Mouse (Mus musculus): ENCODE results near the gene Hlx. TPM values are rescaled to one million over a fixed set of nuclear protein-coding genes. Genes with fewer than 3 reads are reported as not detected.
A peak's percentile ranks its signal among the peaks of the same experiment; 100 is the strongest.

Gene Hlx
- polyA plus RNA-seq, 1 experiment from 2014 or later: 30.0 TPM

- H3K4me3 ChIP-seq (ENCODE audit: low read length): peak overlapping the region; percentile 73
- whole genome bisulfite sequencing: 7% methylated on average over 6 of the region's 6 CpGs
- H3K9me3 ChIP-seq (ENCODE audit: control insufficient read depth, low read length): no peaks in the 10 kb centered on the region
- H3K36me3 ChIP-seq (ENCODE audit: control insufficient read depth, insufficient read depth, low read length): no peaks in the 10 kb centered on the region
- H3K9ac ChIP-seq (ENCODE audit: low read depth, low read length): peak overlapping the region; percentile 94
- no peak for ATAC-seq
- peak overlapping the region; percentile 60; the same call in 1 of the 2 replicates for H3K27ac ChIP-seq (ENCODE audit: low read length)
- peaks cover 22% of the 10 kb centered on the region for H3K4me1 ChIP-seq (ENCODE audit: control insufficient read depth, insufficient read depth, low read length)
- H3K27me3 ChIP-seq (replicated peaks; ENCODE audit: control insufficient read depth, insufficient read depth, low read length): peaks cover 27% of the 10 kb centered on the region
- H3K4me2 ChIP-seq (ENCODE audit: low read depth, low read length): peak overlapping the region; percentile 54
These were observed 3.8 kb downstream of the Hlx start for GRCm38 (mm10) chr1:184728561-184729115.

GRCm38 (mm10) chr1:184727401-184728265, 4.8 kb downstream of the Hlx start:
- H3K4me1 ChIP-seq (ENCODE audit: control insufficient read depth, insufficient read depth, low read length): peaks cover 22% of the 10 kb centered on the region
- H3K36me3 ChIP-seq (ENCODE audit: control insufficient read depth, insufficient read depth, low read length): no peaks in the 10 kb centered on the region
- 5% methylated on average over 49 of the region's 49 CpGs for WGBS
- peak overlapping the region; percentile 60 for H3K27ac ChIP-seq (ENCODE audit: low read length)
- no peaks in the 10 kb centered on the region for H3K9me3 ChIP-seq (ENCODE audit: control insufficient read depth, low read length)
- peak overlapping the region; percentile 54 for H3K4me2 ChIP-seq (ENCODE audit: low read depth, low read length)
- H3K4me3 ChIP-seq (ENCODE audit: low read length): peak overlapping the region; percentile 73
- H3K9ac ChIP-seq (ENCODE audit: low read depth, low read length): peak overlapping the region; percentile 94
- ATAC-seq: peak; percentile 38
- peaks cover 26% of the 10 kb centered on the region for H3K27me3 ChIP-seq (replicated peaks; ENCODE audit: control insufficient read depth, insufficient read depth, low read length)

DNA sequence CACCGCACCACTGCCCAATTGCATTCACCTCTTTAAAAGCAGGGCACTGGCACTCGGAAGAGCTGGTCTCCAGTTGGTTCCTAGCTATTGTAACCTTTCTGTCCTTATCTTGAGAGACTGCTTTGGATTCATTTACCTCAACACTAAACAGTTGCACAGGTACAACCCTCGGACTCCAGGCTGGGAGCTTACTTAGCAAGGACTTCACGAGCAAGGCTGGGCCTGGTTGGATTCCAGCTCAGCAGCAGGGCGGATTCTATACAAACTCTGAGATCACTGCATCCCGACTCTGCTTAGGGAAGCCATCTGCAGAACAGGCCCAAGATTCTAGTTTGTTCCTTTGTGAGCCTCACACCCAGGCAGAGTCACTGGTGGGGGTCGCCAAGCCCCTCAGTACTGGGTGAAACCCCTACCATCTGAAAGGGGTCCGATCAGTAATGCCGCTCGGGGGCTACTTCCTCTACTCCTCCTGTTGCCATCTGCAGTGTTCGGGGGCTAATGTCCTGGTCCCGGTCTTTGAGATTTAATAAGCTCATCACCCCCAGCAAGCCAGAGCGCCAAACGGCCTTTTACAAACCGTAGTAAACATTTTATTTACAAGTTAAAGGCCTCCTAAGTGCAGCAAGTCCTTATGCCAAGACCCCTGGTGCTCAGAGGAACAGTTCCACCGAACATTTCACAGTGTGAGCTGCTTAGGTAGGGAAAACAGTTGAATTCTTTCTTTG, 5.7 kb downstream of the Hlx start:
- Histone ChIP-seq H3K27ac (ENCODE audit: low read length) (peak overlapping the region; percentile 60), H3K4me1 (ENCODE audit: control insufficient read depth, insufficient read depth, low read length) (peaks cover 22% of the 10 kb centered on the region), H3K27me3 (replicated peaks; ENCODE audit: control insufficient read depth, insufficient read depth, low read length) (peaks cover 25% of the 10 kb centered on the region), H3K9ac (ENCODE audit: low read depth, low read length) (peak overlapping the region; percentile 94), H3K4me3 (ENCODE audit: low read length) (peak overlapping the region; percentile 73), H3K36me3 (ENCODE audit: control insufficient read depth, insufficient read depth, low read length) (no peaks in the 10 kb centered on the region), H3K4me2 (ENCODE audit: low read depth, low read length) (peak overlapping the region; percentile 54), H3K9me3 (ENCODE audit: control insufficient read depth, low read length) (no peaks in the 10 kb centered on the region)
- 14% methylated on average over 16 of the region's 16 CpGs for WGBS
- no peak for ATAC-seq

DNA sequence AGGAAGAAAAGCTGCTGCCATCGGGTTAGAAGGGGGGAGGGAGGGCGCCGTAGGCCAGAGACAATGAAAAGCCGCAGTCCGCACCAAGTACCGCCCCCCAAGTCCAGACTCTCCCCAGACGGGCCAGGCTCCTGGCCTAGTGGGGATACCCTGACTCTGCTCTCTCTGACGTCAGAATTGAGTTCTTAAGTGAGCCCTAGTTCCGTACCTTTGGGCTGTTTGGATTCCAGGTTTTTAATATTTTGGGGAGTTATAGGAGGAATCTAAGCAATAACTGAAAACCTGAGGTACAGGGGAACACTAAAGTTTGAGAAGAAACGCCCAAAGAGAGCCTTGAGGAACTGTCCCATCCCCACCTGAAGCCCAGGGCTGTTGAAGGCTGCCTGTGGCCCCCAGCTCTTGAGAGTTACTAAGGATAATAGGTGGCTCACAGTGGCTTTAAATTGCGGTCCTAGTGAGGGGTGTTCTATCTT, 7.1 kb downstream of the Hlx start:
- Histone ChIP-seq H3K27me3 (replicated peaks; ENCODE audit: control insufficient read depth, insufficient read depth, low read length) (peaks cover 28% of the 10 kb centered on the region), H3K4me2 (ENCODE audit: low read depth, low read length) (peak overlapping the region; percentile 26; the same call in 1 of the 2 replicates), H3K36me3 (ENCODE audit: control insufficient read depth, insufficient read depth, low read length) (no peaks in the 10 kb centered on the region), H3K9ac (ENCODE audit: low read depth, low read length) (peak overlapping the region; percentile 44), H3K9me3 (ENCODE audit: control insufficient read depth, low read length) (no peaks in the 10 kb centered on the region), H3K27ac (ENCODE audit: low read length) (peak overlapping the region; percentile 23), H3K4me1 (ENCODE audit: control insufficient read depth, insufficient read depth, low read length) (peaks cover 22% of the 10 kb centered on the region), H3K4me3 (ENCODE audit: low read length) (0 out of 2 replicates have a peak overlapping the region, but pooled peaks have one; percentile 0)
- 11% methylated on average over 11 of the region's 11 CpGs for WGBS
- ATAC-seq: 0 out of 2 replicates have a peak, but pooled peaks have one; percentile 26

GRCm38 (mm10) chr1:184724551-184725317, 7.7 kb downstream of the Hlx start:
- ATAC-seq: no peak
- Histone ChIP-seq H3K9ac (ENCODE audit: low read depth, low read length) (peak overlapping the region; percentile 44), H3K27ac (ENCODE audit: low read length) (peak overlapping the region; percentile 23), H3K27me3 (replicated peaks; ENCODE audit: control insufficient read depth, insufficient read depth, low read length) (peaks cover 34% of the 10 kb centered on the region), H3K4me1 (ENCODE audit: control insufficient read depth, insufficient read depth, low read length) (peaks cover 22% of the 10 kb centered on the region), H3K4me3 (ENCODE audit: low read length) (0 out of 2 replicates have a peak overlapping the region, but pooled peaks have one; percentile 0), H3K9me3 (ENCODE audit: control insufficient read depth, low read length) (no peaks in the 10 kb centered on the region), H3K4me2 (ENCODE audit: low read depth, low read length) (peak overlapping the region; percentile 26), H3K36me3 (ENCODE audit: control insufficient read depth, insufficient read depth, low read length) (no peaks in the 10 kb centered on the region)
- 9% methylated on average over 23 of the region's 23 CpGs for WGBS

DNA sequence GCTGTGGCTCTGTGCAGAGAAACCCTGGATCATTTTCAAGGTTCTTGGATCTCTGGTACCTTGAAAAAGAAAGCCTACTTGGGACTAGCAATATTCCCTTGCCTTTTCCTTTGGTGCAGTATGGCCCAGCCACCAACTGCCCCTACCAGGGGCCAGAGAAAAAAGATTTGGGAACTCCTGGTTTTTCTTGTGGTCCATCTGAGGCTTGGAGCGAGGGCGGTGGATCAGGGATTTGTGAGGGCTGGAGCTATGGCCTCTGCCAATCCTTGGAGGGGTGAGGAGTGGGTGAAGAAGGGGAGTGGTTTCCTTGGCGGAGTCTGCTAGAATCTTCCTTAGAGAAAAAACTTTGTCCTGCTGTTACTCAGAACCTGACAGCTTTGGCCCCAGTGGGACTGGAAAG, 8.5 kb downstream of the Hlx start:
- Histone ChIP-seq H3K4me2 (ENCODE audit: low read depth, low read length) (no peak overlapping the region), H3K27ac (ENCODE audit: low read length) (no peak overlapping the region), H3K36me3 (ENCODE audit: control insufficient read depth, insufficient read depth, low read length) (no peaks in the 10 kb centered on the region), H3K4me1 (ENCODE audit: control insufficient read depth, insufficient read depth, low read length) (peaks cover 22% of the 10 kb centered on the region), H3K4me3 (ENCODE audit: low read length) (no peak overlapping the region), H3K27me3 (replicated peaks; ENCODE audit: control insufficient read depth, insufficient read depth, low read length) (peaks cover 38% of the 10 kb centered on the region), H3K9me3 (ENCODE audit: control insufficient read depth, low read length) (no peaks in the 10 kb centered on the region), H3K9ac (ENCODE audit: low read depth, low read length) (no peak overlapping the region)
- 27% methylated on average over 3 of the region's 3 CpGs for WGBS
- 0 out of 2 replicates have a peak, but pooled peaks have one; percentile 7 for ATAC-seq

GRCm38 (mm10) chr1:184721121-184721520, 11.3 kb downstream of the Hlx start:
- no peak overlapping the region for H3K4me3 ChIP-seq (ENCODE audit: low read length)
- ATAC-seq: no peak

GRCm38 (mm10) chr1:184720162-184721025, 12.0 kb downstream of the Hlx start:
- 18% methylated on average over 26 of the region's 26 CpGs for WGBS
- ATAC-seq: no peak
- no peak overlapping the region for H3K27ac ChIP-seq (ENCODE audit: low read length)
- H3K4me2 ChIP-seq (ENCODE audit: low read depth, low read length): no peak overlapping the region
- no peaks in the 10 kb centered on the region for H3K36me3 ChIP-seq (ENCODE audit: control insufficient read depth, insufficient read depth, low read length)
- no peaks in the 10 kb centered on the region for H3K9me3 ChIP-seq (ENCODE audit: control insufficient read depth, low read length)
- 0 out of 2 replicates have a peak, but pooled peaks cover 10% of the 10 kb centered on the region for H3K4me1 ChIP-seq (ENCODE audit: control insufficient read depth, insufficient read depth, low read length)
- H3K27me3 ChIP-seq (replicated peaks; ENCODE audit: control insufficient read depth, insufficient read depth, low read length): peaks cover 44% of the 10 kb centered on the region
- H3K9ac ChIP-seq (ENCODE audit: low read depth, low read length): no peak overlapping the region
- H3K4me3 ChIP-seq (ENCODE audit: low read length): no peak overlapping the region

More at GRCm38 (mm10) chr1:184721121-184721520, 11.3 kb downstream of the Hlx start:
- Histone ChIP-seq H3K9ac (ENCODE audit: low read depth, low read length) (no peak overlapping the region), H3K27ac (ENCODE audit: low read length) (no peak overlapping the region), H3K36me3 (ENCODE audit: control insufficient read depth, insufficient read depth, low read length) (no peaks in the 10 kb centered on the region), H3K9me3 (ENCODE audit: control insufficient read depth, low read length) (no peaks in the 10 kb centered on the region), H3K4me1 (ENCODE audit: control insufficient read depth, insufficient read depth, low read length) (0 out of 2 replicates have a peak, but pooled peaks cover 10% of the 10 kb centered on the region), H3K27me3 (replicated peaks; ENCODE audit: control insufficient read depth, insufficient read depth, low read length) (peaks cover 42% of the 10 kb centered on the region), H3K4me2 (ENCODE audit: low read depth, low read length) (no peak overlapping the region)
- WGBS: 10% methylated on average over 9 of the region's 9 CpGs
